Mouse (Mus musculus): Measurements from ENCODE around the gene Spire2.
"Not testable (repeated sequence)": the region's sequence is repeated elsewhere in the genome, so short reads cannot be mapped to it uniquely, and the experiment has no call there.

Gene Spire2

DNA sequence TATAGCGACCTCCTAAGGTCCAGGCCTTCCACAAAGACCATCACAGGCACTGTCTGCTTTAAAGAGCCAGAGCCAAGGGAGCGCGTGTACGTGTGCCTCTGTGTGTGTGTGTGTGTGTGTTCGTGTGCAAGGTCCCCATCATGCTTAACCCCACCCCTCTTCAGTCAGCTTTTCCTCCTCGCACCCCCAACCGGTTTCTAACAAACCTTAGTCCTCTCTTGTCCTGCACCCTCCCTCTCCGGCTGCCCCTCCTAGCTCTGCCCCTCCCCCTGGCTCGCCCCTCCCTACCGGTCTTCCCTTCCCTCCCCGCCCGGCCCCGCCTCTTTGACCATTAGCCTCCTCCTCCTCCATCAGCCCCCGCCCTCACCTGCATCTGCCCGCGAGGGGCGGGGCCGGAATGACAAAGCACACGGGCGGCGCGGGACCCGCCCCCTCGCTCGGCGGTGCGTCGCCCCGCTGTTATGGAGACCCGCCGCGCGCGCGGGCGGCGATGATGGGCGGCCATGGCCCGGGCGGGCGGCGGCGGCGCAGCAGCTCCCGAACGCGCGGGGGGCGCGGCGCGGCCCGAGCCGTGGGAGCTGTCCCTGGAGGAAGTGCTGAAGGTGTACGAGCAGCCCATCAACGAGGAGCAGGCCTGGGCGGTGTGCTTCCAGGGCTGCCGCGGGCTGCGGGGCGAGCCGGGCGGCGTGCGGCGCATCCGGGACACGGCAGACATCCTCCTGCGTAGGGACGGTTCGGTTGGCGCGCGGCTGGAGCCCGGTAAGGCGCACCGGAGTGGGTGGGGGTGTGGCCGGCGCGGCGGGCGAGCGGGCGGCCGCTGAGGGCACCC is at the start of gene Spire2:
Gene Spire2 (plus strand): TSS at position 452 of the 829 bp plus-strand sequence.
- DNase-seq (ENCODE audit: low spot score), result peak; percentile 86

- DNase-seq (ENCODE audit: low spot score), result not testable (repeated sequence)
These were observed 49.5 kb upstream of the Spire2 start for GRCm38 (mm10) chr8:123282994-123283393.

DNA sequence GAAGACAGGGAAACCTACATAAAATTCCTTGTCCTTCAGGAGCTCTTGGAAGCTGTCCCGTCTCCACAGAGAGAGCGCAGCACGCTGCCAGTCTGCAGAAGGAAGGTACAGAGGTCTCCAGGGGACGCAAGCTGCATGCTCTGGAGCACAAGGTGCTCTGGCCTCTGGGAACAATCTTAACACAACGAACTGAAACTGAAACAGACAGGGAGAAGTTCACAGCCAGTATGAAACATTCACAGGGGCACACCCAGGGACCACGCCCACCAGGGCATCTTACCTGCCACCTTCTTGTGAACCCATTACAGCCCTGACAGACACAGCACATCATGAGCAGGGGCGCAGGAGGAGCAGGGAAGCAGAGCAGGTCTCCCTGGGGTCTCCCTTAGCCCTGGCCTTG is 48.5 kb upstream of the Spire2 start:
- no peak for DNase-seq (ENCODE audit: low spot score)

GRCm38 (mm10) chr8:123284493-123284892 is 48.0 kb upstream of the Spire2 start:
- no peak for DNase-seq (ENCODE audit: low spot score)

DNA sequence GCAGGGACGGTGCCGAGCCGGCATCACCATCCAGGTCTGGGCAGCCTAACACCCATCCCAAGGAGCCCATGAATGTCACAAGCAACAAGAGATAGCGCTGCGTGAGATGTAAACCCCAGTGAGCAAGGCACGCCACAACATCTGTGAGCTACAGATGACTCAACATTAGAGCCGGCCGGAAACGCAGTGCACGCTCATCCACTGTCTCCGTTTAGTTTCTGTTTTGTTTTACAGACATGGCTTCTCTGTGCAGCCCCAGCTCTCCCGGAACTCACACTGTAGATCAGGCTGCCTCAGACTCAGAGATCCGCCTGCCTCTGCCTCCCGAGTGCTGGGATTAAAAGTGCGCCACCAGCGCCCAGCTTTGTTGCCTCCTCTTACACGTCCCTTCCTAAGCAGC is 45.2 kb upstream of the Spire2 start:
- no peak for DNase-seq (ENCODE audit: low spot score)

DNA sequence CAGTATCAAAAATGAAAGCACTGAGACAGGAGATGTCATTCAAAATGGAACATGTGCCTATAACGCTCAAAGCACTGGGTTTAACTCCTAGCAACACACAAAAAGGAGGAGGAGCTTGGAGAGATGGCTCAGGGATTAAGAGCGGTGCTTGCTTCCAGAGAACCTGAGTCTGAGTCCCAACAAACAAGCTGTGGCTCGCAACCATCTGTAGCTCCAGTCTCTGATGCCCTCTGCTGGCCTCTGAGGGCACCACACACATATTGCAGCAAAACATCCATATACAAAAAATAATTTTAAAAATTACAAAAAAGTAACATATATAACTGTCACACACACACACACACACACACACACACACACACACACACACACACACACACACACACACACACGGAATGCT is 42.3 kb upstream of the Spire2 start:
- peak; percentile 47 for DNase-seq (ENCODE audit: low spot score)

DNA sequence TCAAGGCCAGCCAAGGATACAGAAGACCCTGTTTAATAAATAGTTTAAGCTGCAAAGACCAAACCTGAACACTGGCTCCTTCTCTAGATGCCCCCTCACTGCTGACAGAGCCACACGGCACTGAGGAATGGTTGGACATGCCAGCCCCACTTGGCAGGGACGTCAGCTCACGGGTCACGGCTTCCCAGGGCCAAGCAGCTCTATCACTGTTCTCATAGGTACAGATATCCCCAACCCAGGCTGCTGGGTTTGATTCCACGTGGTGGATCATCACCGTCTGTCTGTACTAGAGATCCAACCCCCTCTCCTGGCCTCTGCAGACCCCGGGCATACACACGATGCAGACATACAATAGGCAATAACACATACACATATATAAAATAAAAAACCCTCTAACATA is 41.8 kb upstream of the Spire2 start:
- DNase-seq (ENCODE audit: low spot score), result no peak

DNA sequence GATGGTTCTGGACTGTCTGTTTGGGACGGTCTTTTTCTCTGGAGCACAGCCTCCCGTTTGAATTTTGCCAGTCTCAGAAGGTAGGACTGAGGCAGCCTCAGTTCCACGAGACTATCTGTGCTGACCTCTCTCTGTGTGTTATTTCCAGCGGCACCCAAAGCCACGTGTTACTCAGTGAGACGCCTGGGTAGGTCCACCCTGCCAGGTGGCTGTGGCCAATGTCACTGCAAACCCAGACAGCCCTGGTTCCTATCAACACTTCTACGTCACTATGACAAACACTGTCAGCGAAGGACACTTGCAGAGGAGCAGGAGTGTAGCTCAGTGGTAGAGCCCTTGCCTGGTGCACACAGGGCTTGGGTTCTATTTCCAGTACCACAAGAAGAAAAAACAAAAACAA is 40.8 kb upstream of the Spire2 start:
- DNase-seq (ENCODE audit: low spot score), result no peak

DNA sequence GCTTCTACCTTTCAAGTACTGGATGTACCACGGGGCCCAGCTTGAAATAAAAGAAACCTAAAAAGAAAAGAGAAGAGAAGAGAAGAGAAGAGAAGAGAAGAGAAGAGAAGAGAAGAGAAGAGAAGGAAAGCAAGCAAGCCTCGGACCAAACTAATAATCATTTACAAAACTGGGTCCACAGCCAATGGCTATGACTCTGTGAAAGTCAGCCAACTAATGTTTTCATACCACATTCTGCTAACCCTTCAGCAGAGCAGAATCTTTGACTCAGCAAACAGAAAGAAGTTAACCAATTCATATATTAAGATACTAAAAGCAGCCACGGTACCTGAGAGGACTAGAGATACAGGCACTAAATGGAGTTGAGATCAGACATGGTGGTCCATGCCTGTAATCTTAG is 40.2 kb upstream of the Spire2 start:
- DNase-seq (ENCODE audit: low spot score), result no peak

DNA sequence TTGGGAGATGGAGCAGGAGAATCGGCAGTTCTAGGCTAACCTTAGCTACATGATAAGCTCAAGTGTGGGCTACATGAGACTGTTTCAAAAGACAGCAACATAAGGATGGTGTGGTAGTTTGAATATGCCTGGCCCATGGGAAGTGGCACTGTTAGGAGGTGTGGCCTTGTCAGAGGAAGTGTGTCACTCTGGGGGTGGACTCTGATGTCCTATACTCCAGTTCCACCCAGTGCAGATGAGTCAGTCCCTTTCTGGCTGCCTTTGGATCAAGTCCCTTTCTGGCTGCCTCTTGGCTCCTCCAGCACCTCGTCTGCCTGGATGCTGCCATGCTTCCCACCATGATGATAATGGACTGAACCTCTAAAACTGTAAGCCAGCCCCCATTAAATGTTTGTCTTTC is 39.7 kb upstream of the Spire2 start:
- DNase-seq (ENCODE audit: low spot score), result no peak

- DNase-seq (ENCODE audit: low spot score), result no peak
These were observed 34.2 kb upstream of the Spire2 start for GRCm38 (mm10) chr8:123298301-123298700.

DNA sequence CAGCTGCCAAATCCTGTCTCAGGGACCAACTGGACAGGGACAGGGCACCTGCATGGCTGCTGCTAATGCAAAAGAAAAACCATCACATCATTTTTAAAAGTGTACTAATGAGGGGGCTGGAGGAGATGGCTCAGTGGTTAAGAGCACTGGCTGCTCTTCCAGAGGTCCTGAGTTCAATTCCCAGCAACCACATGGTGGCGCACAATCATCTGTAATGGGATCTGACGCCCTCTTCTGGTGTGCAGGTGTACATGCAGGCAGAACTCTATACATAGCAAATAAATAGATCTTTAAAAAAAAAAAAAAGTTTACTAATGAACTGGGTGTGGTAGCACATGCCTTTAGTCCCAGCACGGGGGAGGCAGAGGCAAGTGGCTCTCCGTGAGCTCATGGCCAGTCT is 23.8 kb upstream of the Spire2 start:
- no peak for DNase-seq (ENCODE audit: low spot score)

DNA sequence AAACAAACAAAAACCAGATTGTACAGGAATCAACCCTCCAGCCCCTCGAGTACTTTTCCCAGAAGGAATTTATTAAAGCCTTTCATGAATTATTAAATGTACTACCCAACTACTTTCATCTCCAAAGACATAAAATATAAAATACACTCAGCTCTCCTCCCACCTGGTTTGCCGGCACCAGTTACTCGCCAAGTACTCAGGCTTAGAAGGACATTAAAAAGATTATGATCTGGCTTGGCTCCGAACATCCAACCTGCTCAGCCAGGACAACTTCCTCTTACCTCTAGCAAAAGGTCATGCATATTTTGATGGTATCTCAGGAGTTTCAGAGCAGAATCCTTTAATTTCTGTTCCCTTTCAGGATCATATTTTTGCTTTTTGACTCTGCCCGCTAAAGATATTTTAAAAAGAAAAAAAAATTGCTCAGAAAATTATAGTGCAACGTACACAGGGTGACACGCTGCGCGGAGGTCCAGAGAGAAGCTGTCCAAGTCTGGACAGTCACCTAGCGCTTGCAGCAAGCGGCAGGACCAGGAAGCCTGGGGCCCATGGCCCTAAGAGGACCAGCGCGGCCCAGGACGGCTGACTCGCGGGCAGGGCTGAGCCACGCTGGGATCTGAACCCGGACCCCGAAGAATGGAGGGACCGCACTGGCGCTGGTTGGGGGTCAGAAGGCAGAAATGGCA is 14.6 kb upstream of the Spire2 start:
- no peak for DNase-seq (ENCODE audit: low spot score)

DNA sequence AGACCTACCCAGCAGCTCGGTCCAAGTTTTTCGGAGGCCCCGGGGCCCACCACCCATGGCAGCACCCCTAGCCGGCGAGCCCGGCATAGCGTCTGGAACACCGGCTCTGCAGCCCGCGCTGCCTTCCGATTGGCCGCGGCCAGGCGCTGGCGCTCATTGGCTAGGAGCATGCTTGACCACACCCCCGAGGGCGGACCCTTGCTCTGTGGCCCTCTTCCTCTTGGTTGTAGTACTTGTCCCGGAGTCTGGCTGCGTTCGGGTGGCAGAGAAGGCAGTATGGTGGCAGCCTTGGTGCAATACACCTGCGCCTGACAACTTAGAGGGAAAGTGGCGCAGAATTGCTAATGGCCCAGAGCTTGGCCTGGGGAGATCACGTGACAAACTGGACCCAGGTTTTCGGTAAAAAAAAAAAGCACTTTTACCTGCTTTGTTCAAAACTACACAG is 14.0 kb upstream of the Spire2 start, which contains the start of gene Fanca:
Gene Fanca (minus strand): TSS at position 110 of the 445 bp plus-strand sequence.
- peak; percentile 97 for DNase-seq (ENCODE audit: low spot score)

GRCm38 (mm10) chr8:123319522-123320164 is 12.9 kb upstream of the Spire2 start:
- DNase-seq (ENCODE audit: low spot score), result no peak

DNA sequence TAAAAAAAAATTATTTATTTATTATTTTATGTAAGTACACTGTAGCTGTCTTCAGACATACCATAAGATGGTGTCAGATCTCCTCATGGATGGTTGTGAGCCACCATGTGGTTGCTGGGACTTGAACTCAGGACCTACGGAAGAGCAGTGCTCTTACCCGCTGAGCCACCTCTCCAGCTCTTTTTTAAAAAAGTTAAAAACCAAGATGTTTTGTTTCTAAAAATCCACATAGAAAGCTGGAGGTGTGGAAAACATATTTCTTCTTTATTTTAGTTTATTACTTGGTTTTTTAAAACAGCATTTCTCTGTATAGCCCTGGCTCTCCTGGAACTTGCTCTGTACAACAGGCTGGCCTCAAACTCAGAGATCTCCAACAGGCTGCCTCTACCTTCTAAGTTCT is 4.0 kb upstream of the Spire2 start:
- DNase-seq (ENCODE audit: low spot score), result no peak

DNA sequence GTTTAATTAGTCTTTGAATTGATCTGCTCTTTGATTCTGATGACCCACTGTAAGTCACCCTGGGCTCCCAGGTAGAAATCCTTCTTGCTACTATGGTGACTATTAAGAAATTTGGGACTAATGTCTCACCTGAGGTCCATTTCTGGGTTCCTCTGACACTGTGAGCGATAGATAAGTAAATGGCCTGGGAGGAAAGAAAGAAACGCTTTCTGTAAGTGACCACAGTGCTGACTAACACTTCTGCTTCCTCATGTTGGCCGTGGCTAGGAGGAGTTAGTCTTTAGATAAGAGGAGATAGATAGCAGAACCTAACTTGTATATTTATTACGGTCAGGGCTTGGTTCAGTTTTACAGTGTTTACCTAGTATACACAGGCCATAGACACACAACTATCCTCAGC is 3.2 kb upstream of the Spire2 start:
- DNase-seq (ENCODE audit: low spot score), result no peak

DNA sequence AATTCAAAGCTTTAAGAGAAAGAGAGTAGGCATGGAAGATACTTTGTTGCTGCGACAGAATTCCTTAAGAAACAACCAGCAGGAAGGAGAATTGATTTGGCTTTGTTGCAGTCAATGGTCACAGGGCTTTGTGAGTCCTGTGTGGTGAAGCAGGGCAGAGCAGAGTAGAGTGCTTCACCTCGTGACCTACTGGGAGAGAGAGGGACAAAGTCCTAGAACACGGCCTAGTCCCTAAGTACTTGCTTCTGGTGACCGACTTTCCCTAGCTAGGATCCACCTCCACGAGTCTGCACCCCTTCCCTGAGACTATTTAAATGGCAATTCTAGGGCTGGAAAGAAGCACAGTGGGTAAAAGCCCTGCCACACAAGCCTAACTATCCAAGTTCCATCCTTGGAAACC is 2.6 kb upstream of the Spire2 start:
- no peak for DNase-seq (ENCODE audit: low spot score)

GRCm38 (mm10) chr8:123330701-123331100 is 1.8 kb upstream of the Spire2 start:
- DNase-seq (ENCODE audit: low spot score), result no peak

- DNase-seq (ENCODE audit: low spot score), result no peak
These were observed 1.2 kb upstream of the Spire2 start for GRCm38 (mm10) chr8:123331301-123331700.

DNA sequence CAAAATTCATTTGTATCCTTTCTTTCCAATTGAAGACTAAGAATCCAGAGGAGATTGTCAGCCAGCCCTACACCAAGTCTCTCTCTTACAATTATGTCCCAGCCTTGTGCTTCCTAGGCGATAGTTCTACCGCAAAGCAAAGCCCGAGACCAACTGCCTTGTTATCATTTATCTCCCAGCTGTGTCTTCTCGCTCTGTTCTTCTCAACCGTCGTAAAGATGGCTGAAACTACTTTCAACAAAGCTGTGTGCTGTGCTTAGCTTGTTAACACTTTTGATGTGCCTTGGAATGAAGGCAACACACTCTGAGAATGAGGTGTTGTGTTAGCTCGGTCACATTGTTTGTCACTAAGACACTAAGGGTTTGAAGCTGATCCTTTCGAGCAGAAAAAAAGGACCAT is 703 bp upstream of the Spire2 start:
- no peak for DNase-seq (ENCODE audit: low spot score)

- DNase-seq (ENCODE audit: low spot score), result no peak
These were observed 626 bp downstream of the Spire2 start for GRCm38 (mm10) chr8:123333091-123333587.

DNA sequence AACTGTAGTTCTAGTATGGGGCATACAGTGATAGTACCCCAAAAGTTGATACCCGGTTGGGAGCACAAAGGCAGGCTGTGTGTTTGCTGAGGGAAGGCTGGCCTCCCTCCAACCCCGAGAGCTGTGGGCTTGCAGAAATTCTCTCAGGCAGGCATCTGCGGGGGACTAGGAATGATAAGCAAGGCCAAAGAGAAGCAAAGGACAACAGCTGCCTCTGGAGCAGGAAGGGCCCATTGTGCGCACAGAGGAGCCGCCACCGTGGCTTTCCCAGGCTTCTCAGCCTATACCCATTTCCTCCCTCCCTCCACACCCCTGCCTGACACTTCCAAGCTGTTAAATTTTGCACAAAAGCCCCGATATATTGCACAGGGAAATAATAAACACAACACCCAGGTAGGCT is 1.4 kb downstream of the Spire2 start:
- no peak for DNase-seq (ENCODE audit: low spot score)
